Mouse (Mus musculus) cortical plate, adult 2 months (tissue): ENCODE data around the gene Kifc3.

ENCODE experiments used
- CTCF ChIP-seq: fragments of 200-500 bp; IDR thresholded peaks from 2 replicates; pipeline ENCODE4 v1.5.1; 2011; ENCODE audit warnings: mild to moderate bottlenecking, control low read depth, low read length; ENCODE audit not compliant: insufficient read depth; ENCODE audit errors: extremely low read depth
- POLR2A ChIP-seq: fragments of 200-500 bp; IDR thresholded peaks from 2 replicates; pipeline ENCODE4 v1.6.1; 2011; ENCODE audit warnings: mild to moderate bottlenecking, low read length, control low read depth; ENCODE audit not compliant: insufficient read depth; ENCODE audit errors: extremely low read depth

DNA sequence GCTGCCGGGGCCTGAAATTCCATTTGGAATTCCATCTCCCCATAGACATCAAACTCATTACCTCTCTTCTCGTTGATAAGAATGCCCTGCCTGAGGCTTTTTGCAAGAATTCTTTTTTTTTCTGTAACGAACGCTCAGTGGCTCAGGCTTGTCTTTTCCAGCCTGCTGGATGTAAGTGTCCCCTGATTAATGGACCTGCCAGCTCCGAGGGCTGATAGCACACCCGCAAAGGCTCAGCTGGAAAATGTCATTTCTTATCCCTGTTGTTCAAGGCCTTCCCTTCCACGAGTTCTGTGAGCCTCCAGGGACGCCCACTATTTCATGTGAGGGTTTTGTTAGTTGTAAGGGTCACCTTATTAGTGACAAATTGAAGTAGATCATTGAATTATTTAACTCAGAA, 3.3 kb upstream of the Kifc3 start:
- no peak for TF ChIP-seq CTCF
- no peak for TF ChIP-seq POLR2A
